19 mouse cellular contexts compared by ENCODE assay signal in genomic region chr5:62764161-62764560, GRCm38 (mm10). TPM values are rescaled to one million over a fixed set of nuclear protein-coding genes. Genes with fewer than 3 reads are reported as not detected.
A peak's percentile ranks its signal among the peaks of the same experiment; 100 is the strongest.
DNase-seq lines count a peak whose midpoint lies in the region; ATAC-seq and TF ChIP-seq lines count a peak whose summit lies in the region.
"Had no signal": no experiment of that assay in that cellular context is flagged by ENCODE, and none has a peak within 500 bp of the region (broad histone marks: within the 10 kb centered on the region; RNA-seq: fewer than 3 reads in every experiment).

No protein-coding gene starts in this region.

- no peak overlapping the region for H3K9ac ChIP-seq in heart, embryonic 16.5 days (ENCODE audit: low read length)
- H3K9ac ChIP-seq in lung, postnatal 0 days (replicated peaks; ENCODE audit: low read depth) = no peak overlapping the region
- no peak overlapping the region for H3K9ac ChIP-seq in stomach, embryonic 14.5 days (replicated peaks; ENCODE audit: low read depth, low read length)
- H3K9ac ChIP-seq: stomach, embryonic 15.5 days had no signal

- H3K36me3 ChIP-seq in heart, embryonic 16.5 days (ENCODE audit: control insufficient read depth, insufficient read depth) = no peaks in the 10 kb centered on the region
- H3K36me3 ChIP-seq in lung, postnatal 0 days (ENCODE audit: insufficient read depth, low read length) = no peaks in the 10 kb centered on the region
- H3K36me3 ChIP-seq in stomach, embryonic 14.5 days (ENCODE audit: control insufficient read depth, insufficient read depth, low read length) = no peaks in the 10 kb centered on the region
- H3K36me3 ChIP-seq: stomach, embryonic 15.5 days had no signal

- H3K4me1 ChIP-seq in heart, embryonic 16.5 days (ENCODE audit: control insufficient read depth, insufficient read depth, low read length) = peaks cover 25% of the 10 kb centered on the region
- H3K4me1 ChIP-seq in lung, postnatal 0 days (ENCODE audit: insufficient read depth, low read depth, low read length) = peaks cover 8% of the 10 kb centered on the region; the same call in 1 of the 2 replicates
- 0 out of 2 replicates have a peak, but pooled peaks cover 7% of the 10 kb centered on the region for H3K4me1 ChIP-seq in stomach, embryonic 14.5 days (ENCODE audit: control insufficient read depth, insufficient read depth, low read length)
- H3K4me1 ChIP-seq: stomach, embryonic 15.5 days had no signal

- H3K27me3 ChIP-seq in heart, embryonic 16.5 days (ENCODE audit: control insufficient read depth, insufficient read depth, low read length) = no peaks in the 10 kb centered on the region
- no peaks in the 10 kb centered on the region for H3K27me3 ChIP-seq in lung, postnatal 0 days (replicated peaks; ENCODE audit: insufficient read depth, low read length)
- no peaks in the 10 kb centered on the region for H3K27me3 ChIP-seq in stomach, embryonic 14.5 days (ENCODE audit: control insufficient read depth, insufficient read depth, low read length)
- H3K27me3 ChIP-seq: stomach, embryonic 15.5 days had no signal

- no peak overlapping the region for H3K27ac ChIP-seq in heart, embryonic 16.5 days (ENCODE audit: low read length)
- peak overlapping the region; percentile 47 for H3K27ac ChIP-seq in lung, postnatal 0 days (ENCODE audit: low read length)
- no peak overlapping the region for H3K27ac ChIP-seq in stomach, embryonic 14.5 days (ENCODE audit: low read length)
- H3K27ac ChIP-seq: stomach, embryonic 15.5 days had no signal

- no peak for TF ChIP-seq CTCF in lung, postnatal 0 days (IDR thresholded peaks at IDR 0.05)

- no peak for ATAC-seq in heart, embryonic 16.5 days (replicated peaks; ENCODE audit: extremely low read depth, insufficient read depth, low FRiP score)
- no peak for ATAC-seq in lung, postnatal 0 days
- ATAC-seq in stomach, embryonic 14.5 days (ENCODE audit: insufficient number of reproducible peaks, insufficient read depth, low FRiP score, low read depth) = no peak
- ATAC-seq in inflammation-experienced regulatory T-cells, adult 6 months = no peak
- ATAC-seq: activated CD4-positive, CD25-positive, alpha-beta regulatory T cell, adult 4 months had no signal

- WGBS in heart, embryonic 16.5 days = 57% methylated on average over 5 of the region's 5 CpGs
- WGBS in lung, postnatal 0 days = 34% methylated on average over 5 of the region's 5 CpGs
- WGBS in stomach, embryonic 14.5 days = 66% methylated on average over 5 of the region's 5 CpGs

- peak overlapping the region; percentile 19; the same call in 1 of the 2 replicates for H3K4me2 ChIP-seq in heart, embryonic 16.5 days (ENCODE audit: low read depth, low read length)
- H3K4me2 ChIP-seq in lung, postnatal 0 days (replicated peaks; ENCODE audit: low read depth, low read length) = peak overlapping the region; percentile 40; the same call in 1 of the 2 replicates
- H3K4me2 ChIP-seq in stomach, embryonic 14.5 days (replicated peaks; ENCODE audit: low read depth, low read length) = 0 out of 2 replicates have a peak overlapping the region, but pooled peaks have one; percentile 69

- no peak for DNase-seq in heart, postnatal 10 days
- DNase-seq in kidney, adult 9 months = peak; percentile 68
- no peak for DNase-seq in kidney, postnatal 25 days
- DNase-seq in lung, postnatal 0 days (ENCODE audit: low spot score) = no peak
- no peak for DNase-seq in lung, postnatal 14 days
- DNase-seq: cerebellum, adult 2 months; embryo, embryonic 11 days; left cerebral cortex, postnatal 4 days; right cerebral cortex, postnatal 25 days had no signal

- intact Hi-C loops in heart, postnatal 10 days (cut with DNase I) = no loop called here

- no peak for TF ChIP-seq EP300 in lung, postnatal 0 days (IDR thresholded peaks at IDR 0.05)

- no peak overlapping the region for H3K4me3 ChIP-seq in heart, embryonic 16.5 days (ENCODE audit: low read length)
- H3K4me3 ChIP-seq in lung, postnatal 0 days (ENCODE audit: low read depth, low read length) = peak overlapping the region; percentile 68
- no peak overlapping the region for H3K4me3 ChIP-seq in stomach, embryonic 14.5 days (ENCODE audit: low read depth, low read length)
- H3K4me3 ChIP-seq: stomach, embryonic 15.5 days had no signal

- no peaks in the 10 kb centered on the region for H3K9me3 ChIP-seq in heart, embryonic 16.5 days (replicated peaks; ENCODE audit: control insufficient read depth, low read length)
- no peaks in the 10 kb centered on the region for H3K9me3 ChIP-seq in lung, postnatal 0 days (ENCODE audit: low read length)
- H3K9me3 ChIP-seq in stomach, embryonic 14.5 days (ENCODE audit: control insufficient read depth, low read depth, low read length) = no peaks in the 10 kb centered on the region
- H3K9me3 ChIP-seq: stomach, embryonic 15.5 days had no signal

RNA-seq across cellular contexts. Expression of gene Arap2, which starts 1.8 kb away (rescaled TPM):
- 2.7 and 3.6 TPM in 2 replicates for polyA plus RNA-seq in heart, embryonic 16.5 days (2015; fragmentation: Nextera tagmentation; extraction: Ambion mirVana)
- 10 to 100 TPM in 1 of 2 experiments, 1 to 10 TPM in 1; 7.0 to 13.6 TPM for total RNA-seq in heart, postnatal 10 days (2021)
- polyA plus RNA-seq in lung, postnatal 0 days (2015; fragmentation: Nextera tagmentation; extraction: Ambion mirVana) = 20.2 and 25.5 TPM in 2 replicates
- polyA plus RNA-seq in stomach, embryonic 14.5 days (2014; fragmentation: Nextera tagmentation; extraction: Ambion mirVana) = 10.5 and 11.2 TPM in 2 replicates
- 10 to 100 TPM; 28.7 to 30.5 (median 29.4) TPM for polyA plus RNA-seq in inflammation-experienced regulatory T-cells, adult 6 months (2017; shearing (Covaris generic))

RNA-seq across cellular contexts. Expression of gene Dthd1, which starts 49.5 kb away (rescaled TPM):
- polyA plus RNA-seq in heart, embryonic 16.5 days (2015; fragmentation: Nextera tagmentation; extraction: Ambion mirVana) = 0.10 and 0.11 TPM in 2 replicates
- not detected for total RNA-seq in heart, postnatal 10 days (2021)
- not detected in 2 replicates for polyA plus RNA-seq in lung, postnatal 0 days (2015; fragmentation: Nextera tagmentation; extraction: Ambion mirVana)
- polyA plus RNA-seq in stomach, embryonic 14.5 days (2014; fragmentation: Nextera tagmentation; extraction: Ambion mirVana) = not detected in 2 replicates
- not detected for polyA plus RNA-seq in inflammation-experienced regulatory T-cells, adult 6 months (2017; shearing (Covaris generic))
- total RNA-seq: granulocyte monocyte progenitor cell, adult 5-6 weeks; hematopoietic stem cell, adult 5-6 weeks; monocyte, adult 5-6 weeks had no signal
- polyA plus RNA-seq: activated CD4-positive, CD25-positive, alpha-beta regulatory T cell, adult 4 months; C2C12; cerebellum, adult 2 months; frontal cortex, adult 2 months; stomach, embryonic 15.5 days had no signal

Comparison
In these comparisons a context has a peak if more than half of its experiments do, and no peak if none do; other contexts are left out.
1. H3K4me2 ChIP-seq: peak in every context shown above with its lines; median percentile 69 in stomach, embryonic 14.5 days; 40 in lung, postnatal 0 days; 19 in heart, embryonic 16.5 days.